Mouse (Mus musculus): Measurements from ENCODE around the gene Pnkd. TPM values are rescaled to one million over a fixed set of nuclear protein-coding genes. Genes with fewer than 3 reads are reported as not detected.

Gene Pnkd
- total and polyA plus RNA-seq, 3 experiments = 45.5 to 318 (median 154) TPM

- Histone ChIP-seq H3K27ac (ENCODE audit: insufficient read depth, low read depth) (no peak overlapping the region), H3K4me3 (replicated peaks in 1 of 3; ENCODE audit: low read depth in 2 of 3, low read length in 2 of 3, poor library complexity in 1 of 3) (no peak overlapping the region), H3K4me1 (ENCODE audit: control insufficient read depth in 1 of 2, insufficient read depth in 2 of 2) (peaks cover 43 to 73% of the 10 kb centered on the region in 2 experiments), H3K9ac (ENCODE audit: insufficient read depth, low read depth) (no peak overlapping the region), H3K9me3 (replicated peaks; ENCODE audit: low read length) (no peaks in the 10 kb centered on the region), H3K79me2 (replicated peaks; ENCODE audit: control insufficient read depth, extremely low read depth, insufficient read depth, poor library complexity, severe bottlenecking) (no peaks in the 10 kb centered on the region), H3K27me3 (replicated peaks) (no peaks in the 10 kb centered on the region), H3K36me3 (replicated peaks in 1 of 2; ENCODE audit: control insufficient read depth in 1 of 2, insufficient read depth in 1 of 2, low read length in 1 of 2) (peaks cover 0 to 3% of the 10 kb centered on the region in 2 experiments), H3K4me2 (ENCODE audit: insufficient read depth, low read depth, poor library complexity, severe bottlenecking) (no peak overlapping the region)
- DNase-seq (ENCODE audit: extremely low read depth) = no peak
- no peak for TF ChIP-seq MXI1 (IDR thresholded peaks at IDR 0.05; ENCODE audit: low read depth, low read length)
- TF ChIP-seq NELFE (IDR thresholded peaks at IDR 0.05; ENCODE audit: low read depth, low read length) = no peak
- no peak for TF ChIP-seq ZC3H11A (IDR thresholded peaks at IDR 0.05; ENCODE audit: low read depth, low read length)
- no peak for TF ChIP-seq CTCF (conservative IDR thresholded peaks at IDR 0.05 in 1 of 2, IDR thresholded peaks at IDR 0.05 in 1 of 2; ENCODE audit: low read depth in 2 of 2, low read length in 2 of 2)
- no peak for TF ChIP-seq EP300 (IDR thresholded peaks at IDR 0.05; ENCODE audit: low read length)
- TF ChIP-seq CHD1 (IDR thresholded peaks at IDR 0.05; ENCODE audit: low read depth, low read length) = no peak
- TF ChIP-seq UBTF (IDR thresholded peaks at IDR 0.05; ENCODE audit: low read depth, low read length) = no peak
- in situ Hi-C loops (cut with MboI; ENCODE audit: low pct_ligation_motif_present, low pct_unique_long_range_greater_than_20kb, low sequenced_read_pairs) (loop anchor here (5.0 kb wide), 1 partner anchor 56 kb away; the partner anchor contains the start of gene Tmbim1), dilution Hi-C loops (cut with MboI; ENCODE audit: extremely low pct_ligation_motif_present, extremely low pct_unique_long_range_greater_than_20kb, low sequenced_read_pairs) (no loop called here)
These were observed 78.7 kb downstream of the Pnkd start for GRCm38 (mm10) chr1:74363437-74363836.

DNA sequence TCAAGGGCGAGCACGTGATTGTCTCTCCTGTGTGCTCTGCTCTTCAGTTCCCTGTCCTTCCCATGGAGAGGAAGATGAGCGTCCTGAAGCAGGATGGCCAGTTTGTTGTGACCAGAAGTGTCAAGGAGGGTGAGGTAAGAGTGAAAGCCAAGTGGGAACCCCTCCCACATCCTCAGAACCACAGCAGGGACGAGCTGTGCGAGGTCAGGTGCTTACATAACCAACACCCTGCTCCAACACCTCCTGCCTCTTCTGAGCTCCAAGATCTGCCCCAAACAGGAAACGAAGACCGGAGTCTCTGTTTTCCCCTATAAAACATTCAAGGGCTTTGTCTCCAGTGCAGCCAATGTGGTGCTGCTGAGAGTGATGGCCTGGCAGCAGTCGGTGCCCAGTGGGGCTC is 79.5 kb downstream of the Pnkd start:
- dilution Hi-C loops (cut with MboI; ENCODE audit: extremely low pct_ligation_motif_present, extremely low pct_unique_long_range_greater_than_20kb, low sequenced_read_pairs) = no loop called here
- H3K27me3 ChIP-seq (replicated peaks) = no peaks in the 10 kb centered on the region
- no peak for DNase-seq (ENCODE audit: extremely low read depth)

More for the DNA sequence above, 79.5 kb downstream of the Pnkd start:
- H3K27ac ChIP-seq (ENCODE audit: insufficient read depth, low read depth) = no peak overlapping the region
- peaks cover 0 to 6% of the 10 kb centered on the region in 2 experiments for H3K36me3 ChIP-seq (replicated peaks in 1 of 2; ENCODE audit: control insufficient read depth in 1 of 2, insufficient read depth in 1 of 2, low read length in 1 of 2)
- TF ChIP-seq ETS1 (conservative IDR thresholded peaks at IDR 0.05; ENCODE audit: low read depth, low read length) = no peak
- no peak for TF ChIP-seq POLR2A (IDR thresholded peaks at IDR 0.05; ENCODE audit: low read depth, low read length)
- no peak for TF ChIP-seq KAT2A (IDR thresholded peaks at IDR 0.05; ENCODE audit: insufficient replicate concordance, low read length)
- no peak for TF ChIP-seq MYC (IDR thresholded peaks at IDR 0.05; ENCODE audit: low read depth, low read length)
- TF ChIP-seq RCOR1 (conservative IDR thresholded peaks at IDR 0.05; ENCODE audit: low read depth, low read length) = no peak
- no peak for TF ChIP-seq CHD2 (IDR thresholded peaks at IDR 0.05; ENCODE audit: low read length)
- TF ChIP-seq BHLHE40 (IDR thresholded peaks at IDR 0.05; ENCODE audit: low read depth, low read length) = no peak
- TF ChIP-seq HCFC1 (IDR thresholded peaks at IDR 0.05; ENCODE audit: low read depth, low read length) = no peak
- TF ChIP-seq CHD1 (IDR thresholded peaks at IDR 0.05; ENCODE audit: low read depth, low read length) = no peak
- no peak for TF ChIP-seq TCF12 (IDR thresholded peaks at IDR 0.05; ENCODE audit: low read depth, low read length)
- TF ChIP-seq JUND (conservative IDR thresholded peaks at IDR 0.05; ENCODE audit: low read depth, low read length) = no peak
- TF ChIP-seq ZC3H11A (IDR thresholded peaks at IDR 0.05; ENCODE audit: low read depth, low read length) = no peak
- TF ChIP-seq MXI1 (IDR thresholded peaks at IDR 0.05; ENCODE audit: low read depth, low read length) = no peak
- no peak for TF ChIP-seq USF1 (IDR thresholded peaks at IDR 0.05; ENCODE audit: low read depth, low read length)
- no peak for TF ChIP-seq MAZ (IDR thresholded peaks at IDR 0.05; ENCODE audit: low read depth, low read length)
- TF ChIP-seq USF2 (conservative IDR thresholded peaks at IDR 0.05; ENCODE audit: low read depth, low read length) = no peak
- no peak for TF ChIP-seq SIN3A (IDR thresholded peaks at IDR 0.05; ENCODE audit: low read length)
- no peak for TF ChIP-seq IRF4 (IDR thresholded peaks at IDR 0.05; ENCODE audit: low read depth, low read length)
- no peak for TF ChIP-seq ZMIZ1 (IDR thresholded peaks at IDR 0.05; ENCODE audit: low read depth, low read length)
- no peak overlapping the region for H3K4me2 ChIP-seq (ENCODE audit: insufficient read depth, low read depth, poor library complexity, severe bottlenecking)
- in situ Hi-C loops (cut with MboI; ENCODE audit: low pct_ligation_motif_present, low pct_unique_long_range_greater_than_20kb, low sequenced_read_pairs) = loop anchor here (5.0 kb wide), 1 partner anchor 57 kb away; the partner anchor contains the start of gene Tmbim1
- no peak overlapping the region for H3K9ac ChIP-seq (ENCODE audit: insufficient read depth, low read depth)
- no peaks in the 10 kb centered on the region for H3K79me2 ChIP-seq (replicated peaks; ENCODE audit: control insufficient read depth, extremely low read depth, insufficient read depth, poor library complexity, severe bottlenecking)
- no peak overlapping the region for H3K4me3 ChIP-seq (replicated peaks in 1 of 3; ENCODE audit: low read depth in 2 of 3, low read length in 2 of 3, poor library complexity in 1 of 3)
- H3K4me1 ChIP-seq (ENCODE audit: control insufficient read depth in 1 of 2, insufficient read depth in 2 of 2) = peaks cover 46 to 73% of the 10 kb centered on the region in 2 experiments
- no peaks in the 10 kb centered on the region for H3K9me3 ChIP-seq (replicated peaks; ENCODE audit: low read length)
